Mouse (Mus musculus): ENCODE data around the gene Litaf.
A peak's percentile ranks its signal among the peaks of the same experiment; 100 is the strongest.

- TF ChIP-seq CTCF (IDR thresholded peaks at IDR 0.05) (0 out of 2 replicates have a peak, but pooled peaks have one; percentile 6), EP300 (IDR thresholded peaks at IDR 0.05) (no peak)
Observed at GRCm38 (mm10) chr16:10998224-10998623, 67.7 kb downstream of the Litaf start.
